Mouse (Mus musculus): ENCODE data around the gene Atxn7l1. TPM values are rescaled to one million over a fixed set of nuclear protein-coding genes. Genes with fewer than 3 reads are reported as not detected.
"Not testable (repeated sequence)": the region's sequence is repeated elsewhere in the genome, so short reads cannot be mapped to it uniquely, and the experiment has no call there.

The Atxn7l1 gene
- total RNA-seq, 1 experiment from 2014 or later = 29.1 TPM

DNA sequence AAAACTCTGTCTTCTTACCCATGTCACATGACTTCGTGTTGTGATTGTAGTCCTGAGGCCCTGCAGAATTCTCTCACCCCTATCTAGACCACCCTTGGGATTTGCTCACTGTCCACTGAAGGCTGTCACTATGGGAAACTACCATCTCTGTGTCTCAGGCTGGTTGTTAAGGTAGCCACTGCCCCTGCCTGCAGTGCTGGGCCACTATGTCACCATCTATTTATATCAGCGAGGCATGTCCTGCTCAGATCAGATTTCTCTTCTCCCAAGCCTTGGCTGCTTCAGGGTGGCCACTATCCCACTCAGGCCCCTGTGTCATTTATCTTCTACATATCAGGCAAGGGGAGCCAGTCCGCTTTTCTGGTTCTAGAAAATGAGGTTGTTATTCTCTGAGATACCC is 8.4 kb upstream of the Atxn7l1 start:
- no peak for ATAC-seq (replicated peaks in 1 of 2; ENCODE audit: insufficient read depth in 1 of 2, low FRiP score in 2 of 2, low TSS enrichment in 1 of 2, low read depth in 1 of 2, poor library complexity in 2 of 2, severe bottlenecking in 2 of 2)

DNA sequence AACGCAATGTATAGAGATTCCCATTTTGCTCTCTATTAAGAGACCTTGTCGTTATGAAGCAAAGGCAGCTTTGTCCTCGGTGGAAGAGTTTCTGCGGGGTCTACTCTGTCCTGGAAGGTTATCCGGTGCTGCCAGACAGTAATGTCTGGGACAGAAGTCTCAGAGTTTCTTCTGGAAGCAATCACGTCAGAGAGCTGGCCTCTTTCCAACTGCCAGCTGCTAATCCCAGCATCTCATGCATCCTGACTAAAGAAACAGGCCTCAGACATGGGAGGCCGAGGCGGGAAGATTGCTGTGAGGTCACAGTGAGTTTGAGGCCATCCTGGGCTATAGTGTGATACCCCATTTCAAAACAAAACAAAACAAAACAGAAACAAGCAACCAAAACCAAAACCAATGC is 3.0 kb upstream of the Atxn7l1 start:
- ATAC-seq (replicated peaks in 1 of 2; ENCODE audit: insufficient read depth in 1 of 2, low FRiP score in 2 of 2, low TSS enrichment in 1 of 2, low read depth in 1 of 2, poor library complexity in 2 of 2, severe bottlenecking in 2 of 2) = no peak

DNA sequence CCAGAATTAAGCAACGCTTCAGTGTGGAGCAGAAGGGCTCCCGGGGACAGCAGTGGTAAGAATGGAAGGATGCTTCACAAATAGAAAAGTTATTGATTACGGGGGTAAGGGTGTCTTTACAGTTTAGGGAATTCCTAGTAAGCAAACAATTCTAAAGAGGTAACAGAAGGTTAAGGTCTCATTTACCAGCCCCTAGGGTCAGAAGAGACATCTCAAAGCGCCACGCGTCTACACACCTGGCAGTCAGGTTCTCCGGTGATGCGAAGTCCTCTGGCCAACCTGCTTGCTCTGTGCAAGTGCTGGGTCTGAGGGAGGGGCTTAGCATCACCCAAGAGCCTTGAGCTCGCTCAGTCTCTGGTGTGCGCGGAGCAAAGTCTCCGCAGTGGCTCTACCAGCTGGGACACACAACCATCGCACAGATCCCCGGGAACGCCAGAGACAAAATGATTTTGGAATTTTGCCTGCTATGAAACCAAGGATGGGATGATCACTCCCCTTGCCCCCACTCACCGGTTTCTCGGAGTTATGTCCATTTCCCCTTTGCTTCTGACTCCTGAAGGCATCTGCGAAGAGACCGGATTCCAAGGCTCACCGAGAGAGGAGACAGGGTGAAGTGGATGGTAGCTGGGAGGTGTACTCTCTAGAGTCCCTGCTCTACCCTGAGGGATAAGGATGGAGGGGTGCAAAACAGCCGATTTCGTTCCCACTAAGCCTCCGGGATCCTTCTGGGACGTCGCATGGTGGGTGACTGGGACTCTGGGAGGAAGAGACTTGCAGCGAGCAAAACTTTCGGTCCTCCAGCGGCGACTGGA is 665 bp upstream of the Atxn7l1 start:
- ATAC-seq (replicated peaks in 1 of 2; ENCODE audit: insufficient read depth in 1 of 2, low FRiP score in 2 of 2, low TSS enrichment in 1 of 2, low read depth in 1 of 2, poor library complexity in 2 of 2, severe bottlenecking in 2 of 2) = peak in 1 of 2 experiments; percentile 11; a peak in 1 of 4 replicates

DNA sequence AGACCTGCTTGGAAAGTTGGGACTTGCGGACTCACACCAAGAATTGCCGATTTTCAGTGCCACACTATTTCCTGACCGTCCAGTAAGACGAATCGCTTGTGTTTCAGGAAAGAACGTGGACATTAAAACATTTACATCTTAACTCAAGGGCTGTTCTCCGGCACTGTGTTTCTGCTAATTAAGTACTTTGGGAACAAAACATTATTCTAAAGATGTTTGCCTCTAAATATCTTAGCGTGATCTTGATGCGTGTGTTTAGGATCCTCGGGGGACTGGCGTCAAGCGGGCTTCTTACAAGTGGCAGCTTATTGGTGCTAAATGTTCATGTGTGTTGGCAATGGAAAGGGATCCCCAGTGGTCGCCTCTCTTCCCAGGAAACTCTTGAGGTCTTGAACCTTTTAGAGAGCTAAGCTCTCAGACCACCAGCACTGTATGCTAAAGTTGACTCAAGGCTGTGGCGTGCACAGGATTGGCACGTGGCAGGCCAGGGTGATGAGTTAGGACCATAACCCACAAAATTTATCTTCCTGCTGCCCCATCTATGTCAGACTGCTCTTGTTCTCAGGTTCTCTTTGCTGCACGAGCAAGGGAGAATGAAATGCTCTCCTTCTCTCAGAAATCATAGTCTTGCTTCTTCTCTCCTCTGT is 2.2 kb downstream of the Atxn7l1 start:
- ATAC-seq (replicated peaks in 1 of 2; ENCODE audit: insufficient read depth in 1 of 2, low FRiP score in 2 of 2, low TSS enrichment in 1 of 2, low read depth in 1 of 2, poor library complexity in 2 of 2, severe bottlenecking in 2 of 2) = no peak

DNA sequence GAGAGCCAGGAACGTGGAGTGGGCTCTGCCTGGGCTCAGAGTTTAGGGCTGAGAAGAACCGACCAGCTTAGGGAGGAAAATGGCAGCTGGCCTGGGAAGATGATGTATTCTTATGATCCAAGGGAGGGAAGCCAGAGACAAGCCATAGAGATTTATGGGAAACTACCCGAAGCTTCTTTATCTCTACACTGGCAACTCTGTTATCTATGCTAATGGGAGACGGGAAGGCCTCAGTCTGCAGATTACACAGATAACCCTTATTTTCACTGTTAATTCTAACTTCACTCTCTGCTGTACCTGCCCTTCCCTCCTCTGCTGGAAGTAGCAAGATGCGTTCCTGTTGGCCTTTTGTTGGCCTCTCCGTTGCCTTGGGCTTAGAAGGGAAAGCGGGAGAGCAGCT is 5.6 kb downstream of the Atxn7l1 start:
- ATAC-seq (replicated peaks in 1 of 2; ENCODE audit: insufficient read depth in 1 of 2, low FRiP score in 2 of 2, low TSS enrichment in 1 of 2, low read depth in 1 of 2, poor library complexity in 2 of 2, severe bottlenecking in 2 of 2) = no peak

DNA sequence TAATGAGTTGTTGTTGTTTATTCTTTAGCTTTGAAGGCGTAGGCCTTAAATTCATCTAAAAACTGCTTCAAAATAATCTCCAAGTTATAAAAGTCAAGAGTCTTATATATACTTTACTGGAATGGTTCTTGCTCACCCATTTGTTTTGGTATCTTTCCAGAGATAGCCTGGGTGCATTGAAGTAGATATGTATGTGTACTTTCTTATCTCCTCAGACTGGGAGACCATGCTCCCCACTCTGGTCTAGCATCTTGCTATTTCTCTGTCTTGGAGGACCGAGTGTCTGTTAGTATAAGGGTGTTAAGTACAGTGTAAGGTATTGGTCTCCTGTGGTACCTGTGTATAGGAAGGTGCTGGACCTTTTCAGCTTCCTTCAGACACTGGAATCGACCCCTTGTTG is 6.4 kb downstream of the Atxn7l1 start:
- no peak for ATAC-seq (replicated peaks in 1 of 2; ENCODE audit: insufficient read depth in 1 of 2, low FRiP score in 2 of 2, low TSS enrichment in 1 of 2, low read depth in 1 of 2, poor library complexity in 2 of 2, severe bottlenecking in 2 of 2)

DNA sequence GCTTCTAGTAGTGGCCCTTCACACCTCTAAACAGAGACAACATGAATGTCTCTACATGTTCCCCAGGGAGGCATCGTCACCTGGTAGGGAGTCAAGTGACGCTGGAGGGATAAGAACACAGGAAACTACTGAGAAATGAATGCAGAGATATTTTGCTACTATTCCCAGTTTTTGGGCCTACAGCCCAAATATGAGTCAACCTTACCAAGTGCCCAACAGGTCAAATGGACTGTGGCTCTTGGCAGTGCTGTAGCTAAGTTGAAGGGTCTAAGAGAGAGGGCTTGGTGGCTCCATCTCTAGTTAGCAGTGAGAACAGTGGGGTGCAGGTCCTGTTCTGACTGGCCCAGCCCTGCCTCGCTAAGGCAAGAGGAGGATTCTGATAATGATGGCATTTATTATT is 7.2 kb downstream of the Atxn7l1 start:
- no peak for ATAC-seq (replicated peaks in 1 of 2; ENCODE audit: insufficient read depth in 1 of 2, low FRiP score in 2 of 2, low TSS enrichment in 1 of 2, low read depth in 1 of 2, poor library complexity in 2 of 2, severe bottlenecking in 2 of 2)

DNA sequence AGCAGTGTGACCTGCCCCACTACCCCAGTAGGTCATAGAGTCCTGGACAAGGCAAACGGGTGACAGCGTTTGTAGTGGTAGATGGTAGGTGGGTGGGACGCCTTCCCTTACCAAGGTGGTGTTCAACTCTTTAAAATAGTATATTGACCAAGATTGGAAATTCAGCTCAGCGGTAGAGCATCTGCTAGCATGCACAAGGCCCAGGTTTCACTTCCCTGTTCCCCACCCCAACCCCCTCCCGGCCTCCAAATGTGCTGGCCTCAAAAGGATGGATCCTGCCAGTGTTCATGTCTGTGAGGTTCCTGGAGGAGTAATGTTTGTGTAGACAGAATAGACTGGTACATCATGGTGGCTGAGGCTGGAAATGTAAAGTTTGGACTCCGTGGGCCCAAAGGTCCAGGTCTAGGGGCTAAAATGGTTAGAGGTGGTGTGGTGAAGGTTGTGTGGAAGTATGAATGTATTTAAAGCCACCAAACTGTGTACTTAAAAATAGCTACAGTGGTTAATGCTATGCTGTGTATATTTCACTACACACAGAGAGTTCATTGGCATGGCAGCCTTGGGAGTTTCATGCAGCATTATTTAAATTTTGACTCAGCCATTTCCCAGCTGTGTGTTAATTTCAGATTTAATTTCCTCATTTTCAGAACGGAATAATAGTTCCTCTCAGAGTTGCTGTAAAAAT is 9.0 kb downstream of the Atxn7l1 start:
- peak; percentile 37 to 48; a peak in 3 of 4 replicates for ATAC-seq (replicated peaks in 1 of 2; ENCODE audit: insufficient read depth in 1 of 2, low FRiP score in 2 of 2, low TSS enrichment in 1 of 2, low read depth in 1 of 2, poor library complexity in 2 of 2, severe bottlenecking in 2 of 2)

DNA sequence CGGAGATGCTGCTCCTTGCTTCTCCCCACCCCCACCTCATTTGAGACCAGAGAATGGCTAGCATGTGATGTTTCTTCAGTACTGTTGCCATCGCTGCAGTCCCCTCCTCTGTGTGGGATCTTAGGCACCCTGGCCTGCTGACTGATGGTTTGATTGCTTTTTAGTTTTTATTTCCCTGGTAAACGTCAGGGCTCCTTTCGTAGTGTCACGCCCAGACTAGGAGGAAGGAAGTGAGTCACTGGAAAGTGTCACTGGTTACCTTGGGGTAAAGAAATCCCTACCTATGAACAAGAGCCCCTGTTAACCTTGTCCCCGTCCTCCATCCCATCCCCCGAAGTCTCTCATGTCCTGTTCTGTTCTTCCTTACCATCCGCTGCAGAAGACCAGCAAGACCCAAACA is 10.8 kb downstream of the Atxn7l1 start:
- ATAC-seq (replicated peaks in 1 of 2; ENCODE audit: insufficient read depth in 1 of 2, low FRiP score in 2 of 2, low TSS enrichment in 1 of 2, low read depth in 1 of 2, poor library complexity in 2 of 2, severe bottlenecking in 2 of 2) = no peak

DNA sequence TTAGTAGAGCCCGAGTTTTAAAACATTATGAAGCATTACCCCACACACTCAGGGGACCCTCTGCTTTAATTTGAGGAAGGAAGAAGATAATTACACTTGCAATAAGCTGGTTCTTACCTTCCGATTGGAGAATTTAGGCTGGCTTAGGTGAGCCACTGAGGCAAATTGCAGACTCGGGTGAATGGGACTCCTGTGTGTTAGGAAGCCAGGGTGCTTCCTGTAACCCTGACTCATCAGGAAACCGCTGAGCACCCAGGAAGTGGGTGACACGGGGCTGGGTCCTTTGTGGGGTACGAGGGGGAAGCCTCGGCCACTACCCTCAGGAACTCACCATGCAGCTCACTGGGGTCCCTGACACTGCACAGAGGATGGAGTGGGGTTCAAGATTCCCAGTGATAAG is 12.9 kb downstream of the Atxn7l1 start:
- peak in 1 of 2 experiments; percentile 44; a peak in 1 of 4 replicates for ATAC-seq (replicated peaks in 1 of 2; ENCODE audit: insufficient read depth in 1 of 2, low FRiP score in 2 of 2, low TSS enrichment in 1 of 2, low read depth in 1 of 2, poor library complexity in 2 of 2, severe bottlenecking in 2 of 2)

DNA sequence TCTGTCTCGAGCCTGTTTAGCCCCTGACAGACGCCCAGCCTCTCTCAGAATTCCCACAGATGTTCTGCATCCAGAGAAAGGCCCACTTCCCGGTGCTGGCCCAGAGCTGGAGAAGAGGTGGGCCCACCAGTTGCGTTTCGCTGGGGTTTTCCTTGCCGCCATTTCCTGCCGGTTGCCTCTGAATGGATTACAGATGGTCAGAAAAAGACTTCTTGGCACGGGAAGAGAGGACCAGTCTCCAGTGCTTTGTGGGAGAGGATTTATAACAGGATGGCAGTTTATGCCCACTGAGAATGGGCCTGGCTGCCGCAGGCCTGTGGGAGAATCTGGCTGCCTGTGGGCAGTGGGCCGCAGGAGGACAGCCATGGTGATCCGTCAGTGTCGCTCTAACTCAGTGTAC is 15.0 kb downstream of the Atxn7l1 start:
- no peak for ATAC-seq (replicated peaks in 1 of 2; ENCODE audit: insufficient read depth in 1 of 2, low FRiP score in 2 of 2, low TSS enrichment in 1 of 2, low read depth in 1 of 2, poor library complexity in 2 of 2, severe bottlenecking in 2 of 2)

DNA sequence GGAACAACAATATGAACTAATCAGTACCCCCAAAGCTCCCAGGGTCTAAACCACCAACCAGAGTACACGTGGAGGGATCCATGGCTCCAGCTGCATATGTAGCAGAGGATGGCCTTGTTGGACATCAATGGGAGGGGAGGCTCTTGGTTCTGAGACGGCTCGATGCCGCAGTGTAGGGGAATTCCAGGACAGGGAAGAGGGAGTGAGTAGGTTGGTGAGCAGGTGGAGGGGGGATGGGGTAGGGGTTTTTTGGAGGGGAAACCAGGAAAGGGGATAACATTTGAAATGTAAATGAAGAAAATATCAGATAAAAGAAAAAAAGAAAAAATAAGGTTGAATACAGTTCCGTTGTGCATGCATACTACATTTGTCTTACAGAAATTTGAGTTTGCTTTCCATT is 16.5 kb downstream of the Atxn7l1 start:
- not testable (repeated sequence) for ATAC-seq (replicated peaks in 1 of 2; ENCODE audit: insufficient read depth in 1 of 2, low FRiP score in 2 of 2, low TSS enrichment in 1 of 2, low read depth in 1 of 2, poor library complexity in 2 of 2, severe bottlenecking in 2 of 2)

DNA sequence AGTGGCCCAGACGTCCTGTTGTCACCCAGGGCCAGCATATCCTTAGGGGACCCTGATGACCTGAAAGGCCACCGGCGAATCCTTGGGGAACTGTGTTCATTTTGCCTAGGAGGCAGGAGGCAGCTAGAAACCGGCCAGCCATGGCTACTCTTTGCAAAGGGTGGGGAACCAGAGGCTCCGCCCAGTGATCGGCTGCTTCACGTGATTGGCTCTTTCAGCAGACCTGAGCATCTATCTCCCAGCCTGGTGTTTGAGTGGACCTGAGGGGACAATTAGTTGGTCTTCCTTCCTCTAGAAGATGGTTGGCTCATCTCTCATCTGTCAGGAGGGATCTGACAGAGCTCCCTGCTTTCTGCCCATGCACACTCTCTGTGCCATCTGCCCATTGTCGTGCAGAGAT is 19.2 kb downstream of the Atxn7l1 start:
- ATAC-seq (replicated peaks in 1 of 2; ENCODE audit: insufficient read depth in 1 of 2, low FRiP score in 2 of 2, low TSS enrichment in 1 of 2, low read depth in 1 of 2, poor library complexity in 2 of 2, severe bottlenecking in 2 of 2) = no peak

DNA sequence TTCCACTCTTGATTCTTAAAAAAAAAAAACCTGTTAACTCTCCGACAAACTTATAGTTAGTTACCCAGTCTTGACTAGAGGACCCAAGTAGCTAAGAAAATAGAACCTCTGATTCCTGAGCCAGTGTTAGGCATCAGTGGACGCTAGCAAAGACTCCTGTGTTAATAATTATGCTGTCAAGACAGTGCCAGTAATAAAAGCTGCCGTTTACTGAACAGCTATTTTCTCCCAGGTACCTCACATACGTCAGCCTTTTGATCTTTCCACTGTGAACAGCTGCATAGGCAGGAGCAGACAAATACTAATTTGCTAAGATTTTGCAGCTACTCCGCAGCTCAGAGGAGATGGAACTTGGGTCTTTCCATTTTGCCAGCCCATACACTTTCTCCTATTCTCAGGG is 20.1 kb downstream of the Atxn7l1 start:
- no peak for ATAC-seq (replicated peaks in 1 of 2; ENCODE audit: insufficient read depth in 1 of 2, low FRiP score in 2 of 2, low TSS enrichment in 1 of 2, low read depth in 1 of 2, poor library complexity in 2 of 2, severe bottlenecking in 2 of 2)

DNA sequence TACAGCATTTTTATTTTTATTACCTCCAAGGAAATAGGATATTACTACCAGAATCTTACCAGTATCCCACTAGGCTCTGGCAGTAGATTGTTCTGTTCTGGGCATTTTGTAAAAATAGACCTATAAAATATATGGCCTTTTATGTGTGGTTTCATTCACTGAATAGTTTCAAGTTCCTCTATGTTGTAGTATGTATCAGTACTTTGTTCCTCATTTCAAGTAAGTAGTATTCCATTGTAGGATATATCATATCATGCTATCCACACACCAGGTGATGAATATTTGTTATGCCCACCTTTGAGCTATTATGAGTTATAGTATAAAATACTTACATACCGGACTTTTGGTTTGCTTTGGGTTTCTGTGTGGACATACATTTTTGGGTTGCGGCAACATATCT is 21.0 kb downstream of the Atxn7l1 start:
- ATAC-seq (replicated peaks in 1 of 2; ENCODE audit: insufficient read depth in 1 of 2, low FRiP score in 2 of 2, low TSS enrichment in 1 of 2, low read depth in 1 of 2, poor library complexity in 2 of 2, severe bottlenecking in 2 of 2) = no peak

DNA sequence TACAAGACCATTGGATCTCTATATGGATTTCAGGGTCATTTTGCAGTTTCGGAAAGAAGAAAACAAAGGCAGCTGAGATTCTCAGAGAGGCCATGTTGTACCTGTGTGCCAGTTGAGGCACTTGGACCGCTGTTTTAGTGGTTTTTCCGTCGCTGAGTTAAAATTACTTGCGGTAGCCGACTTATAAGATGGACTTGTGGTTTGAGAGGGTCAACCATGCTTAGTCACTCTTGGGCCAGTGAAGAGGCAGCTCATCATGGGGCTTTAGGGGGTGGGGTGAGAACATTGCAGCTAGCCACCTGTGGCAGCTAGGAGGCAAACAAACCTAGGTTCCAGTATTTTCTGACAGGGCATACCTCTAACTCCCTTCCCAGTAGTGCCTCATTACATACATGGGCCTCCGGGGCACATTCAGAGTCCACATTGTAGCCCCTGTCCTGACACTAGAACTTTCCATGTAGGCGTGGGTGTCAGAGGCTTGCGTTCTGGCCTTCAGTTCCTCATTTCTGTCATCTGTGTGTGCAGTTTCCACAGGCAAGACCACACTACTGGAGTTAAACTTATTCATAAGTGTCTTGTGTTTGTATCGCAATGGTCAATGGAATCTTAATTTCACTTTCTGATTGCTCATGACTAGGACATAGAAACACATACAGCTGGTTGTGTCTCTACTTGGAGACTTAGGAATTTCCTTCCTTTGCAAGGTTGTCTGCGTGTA is 22.4 kb downstream of the Atxn7l1 start:
- peak; percentile 85 to 94 for ATAC-seq (replicated peaks in 1 of 2; ENCODE audit: insufficient read depth in 1 of 2, low FRiP score in 2 of 2, low TSS enrichment in 1 of 2, low read depth in 1 of 2, poor library complexity in 2 of 2, severe bottlenecking in 2 of 2)

DNA sequence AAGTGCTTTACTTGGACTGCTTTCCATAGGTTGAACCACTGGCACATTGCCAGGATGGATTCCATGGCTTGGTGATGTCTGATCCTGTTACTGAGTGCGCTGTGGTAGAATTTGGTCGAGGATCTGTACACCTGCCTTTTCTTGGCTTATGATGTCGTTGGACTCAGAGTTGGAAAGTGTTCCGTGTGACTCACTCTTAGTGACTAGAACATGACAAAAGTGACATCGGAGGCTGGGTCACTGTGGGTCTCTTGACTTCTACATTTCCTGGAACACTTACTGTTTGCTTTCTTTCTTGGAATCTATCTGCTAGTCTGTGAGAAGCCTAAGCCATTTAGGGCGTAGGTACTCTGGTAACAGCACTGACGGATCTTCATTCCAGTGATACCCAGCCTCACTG is 23.3 kb downstream of the Atxn7l1 start:
- no peak for ATAC-seq (replicated peaks in 1 of 2; ENCODE audit: insufficient read depth in 1 of 2, low FRiP score in 2 of 2, low TSS enrichment in 1 of 2, low read depth in 1 of 2, poor library complexity in 2 of 2, severe bottlenecking in 2 of 2)

DNA sequence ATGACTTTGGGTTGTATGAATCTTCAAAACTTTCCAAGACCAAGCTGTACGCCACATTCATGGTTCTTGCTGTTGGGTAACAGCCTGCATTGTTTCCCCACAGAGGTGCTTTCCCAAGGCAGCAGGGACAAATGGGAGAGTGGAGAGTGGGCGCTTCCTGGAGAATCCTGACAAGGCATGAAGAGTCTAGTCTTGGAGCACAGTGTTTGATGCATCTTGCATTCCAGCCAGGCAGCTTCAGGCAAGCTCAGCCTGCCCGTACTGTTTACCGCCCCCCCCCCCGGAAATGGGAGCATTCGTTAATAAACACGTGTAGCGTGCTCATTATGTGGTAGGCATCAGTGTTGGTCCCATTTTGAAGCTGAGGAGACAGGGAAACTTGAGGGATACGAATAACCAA is 25.4 kb downstream of the Atxn7l1 start:
- ATAC-seq (replicated peaks in 1 of 2; ENCODE audit: insufficient read depth in 1 of 2, low FRiP score in 2 of 2, low TSS enrichment in 1 of 2, low read depth in 1 of 2, poor library complexity in 2 of 2, severe bottlenecking in 2 of 2) = no peak

All from hematopoietic stem cell, adult 5-6 weeks (primary cell).